Mouse (Mus musculus) bone marrow macrophage, adult 2 months (primary cell): ENCODE measurements around the gene Cerk.

Source experiments
- CTCF ChIP-seq: IDR thresholded peaks from 2 replicates; pipeline ENCODE4 v1.5.1; 2012; ENCODE audit warnings: low read depth, mild to moderate bottlenecking, low read length, moderate library complexity
- POLR2A ChIP-seq: IDR thresholded peaks from 2 replicates; pipeline ENCODE4 v1.6.1; 2012; ENCODE audit warnings: mild to moderate bottlenecking, low read depth, low read length, borderline replicate concordance

GRCm38 (mm10) chr15:86164718-86165345 is 21.1 kb downstream of the Cerk start:
- no peak for TF ChIP-seq CTCF
- no peak for TF ChIP-seq POLR2A
